Comparison of ENCODE assay signal across 8 mouse cellular contexts in the genomic region with DNA sequence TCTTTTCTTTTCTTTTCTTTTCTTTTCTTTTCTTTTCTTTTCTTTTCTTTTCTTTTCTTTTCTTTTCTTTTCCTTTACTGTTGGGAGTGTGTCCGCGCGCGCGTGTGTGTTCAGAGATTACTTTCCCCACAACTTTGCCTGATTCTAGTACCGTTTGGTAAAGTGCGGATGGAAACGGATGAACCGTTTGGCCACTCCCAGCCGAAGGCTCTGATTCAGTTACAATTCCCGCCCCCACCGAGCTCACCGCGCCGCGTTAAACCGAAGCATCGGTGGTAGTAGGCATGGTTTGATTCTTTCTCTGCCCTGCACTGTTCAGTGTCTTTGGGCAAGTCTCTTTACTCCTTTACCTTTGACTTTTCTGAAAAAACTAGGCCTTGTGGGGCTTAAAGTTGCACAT. TPM values are rescaled to one million over a fixed set of nuclear protein-coding genes. Genes with fewer than 3 reads are reported as not detected.
DNase-seq lines count a peak whose midpoint lies in the region; ATAC-seq and TF ChIP-seq lines count a peak whose summit lies in the region.

No protein-coding gene starts in this region.

- no peak for ATAC-seq in heart, embryonic 13.5 days (ENCODE audit: extremely low read depth, insufficient number of reproducible peaks, low FRiP score, low TSS enrichment)
- ATAC-seq in forebrain, postnatal 0 days: no peak
- no peak for ATAC-seq in liver, embryonic 15.5 days (ENCODE audit: insufficient read depth)

- no peaks in the 10 kb centered on the region for H3K36me3 ChIP-seq in heart, embryonic 13.5 days
- no peaks in the 10 kb centered on the region for H3K36me3 ChIP-seq in forebrain, postnatal 0 days (ENCODE audit: insufficient read depth)
- no peaks in the 10 kb centered on the region for H3K36me3 ChIP-seq in liver, embryonic 15.5 days (replicated peaks)

- H3K4me2 ChIP-seq in heart, embryonic 13.5 days: peak overlapping the region; percentile 95
- H3K4me2 ChIP-seq in forebrain, postnatal 0 days (ENCODE audit: low read depth): peak overlapping the region; percentile 99; the same call in 1 of the 2 replicates
- H3K4me2 ChIP-seq in liver, embryonic 15.5 days: peak overlapping the region; percentile 83

- WGBS in heart, embryonic 13.5 days: 7% methylated on average over 18 of the region's 18 CpGs
- 23% methylated on average over 18 of the region's 18 CpGs for WGBS in forebrain, postnatal 0 days
- 41% methylated on average over 18 of the region's 18 CpGs for WGBS in liver, embryonic 15.5 days (ENCODE audit: insufficient replicate concordance)

- peaks cover 93% of the 10 kb centered on the region for H3K4me1 ChIP-seq in heart, embryonic 13.5 days
- peaks cover 31% of the 10 kb centered on the region for H3K4me1 ChIP-seq in forebrain, postnatal 0 days (ENCODE audit: insufficient read depth)
- peaks cover 59% of the 10 kb centered on the region for H3K4me1 ChIP-seq in liver, embryonic 15.5 days (replicated peaks)

- H3K27me3 ChIP-seq in heart, embryonic 13.5 days (replicated peaks): no peaks in the 10 kb centered on the region
- no peaks in the 10 kb centered on the region for H3K27me3 ChIP-seq in forebrain, postnatal 0 days (ENCODE audit: insufficient read depth, low read length)
- peaks cover 90% of the 10 kb centered on the region for H3K27me3 ChIP-seq in liver, embryonic 15.5 days

- no peak for DNase-seq in heart, postnatal 4 days
- peak; percentile 65 for DNase-seq in ZHBTc4 (ENCODE audit: low read depth, low spot score)
- DNase-seq in forebrain, postnatal 0 days: no peak
- DNase-seq in urinary bladder, postnatal 25 days (ENCODE audit: low spot score): no peak
- DNase-seq in thymus, postnatal 10 days (ENCODE audit: low spot score in 2 of 2): no peak
- DNase-seq in spleen, postnatal 14 days (ENCODE audit: low spot score in 2 of 2): no peak

- no peaks in the 10 kb centered on the region for H3K9me3 ChIP-seq in heart, embryonic 13.5 days
- H3K9me3 ChIP-seq in forebrain, postnatal 0 days (ENCODE audit: low read length): no peaks in the 10 kb centered on the region
- no peaks in the 10 kb centered on the region for H3K9me3 ChIP-seq in liver, embryonic 15.5 days (replicated peaks)

- peak overlapping the region; percentile 73 for H3K4me3 ChIP-seq in heart, embryonic 13.5 days
- H3K4me3 ChIP-seq in forebrain, postnatal 0 days (ENCODE audit: low read depth, low read length): no peak overlapping the region; the same call in 1 of the 2 replicates
- 0 out of 2 replicates have a peak overlapping the region, but pooled peaks have one; percentile 55 for H3K4me3 ChIP-seq in liver, embryonic 15.5 days (replicated peaks)

- TF ChIP-seq CTCF in forebrain, postnatal 0 days (IDR thresholded peaks at IDR 0.05; ENCODE audit: low read depth): no peak

- H3K27ac ChIP-seq in heart, embryonic 13.5 days (replicated peaks): peak overlapping the region; percentile 96
- no peak overlapping the region for H3K27ac ChIP-seq in forebrain, postnatal 0 days (ENCODE audit: low read depth, low read length)
- no peak overlapping the region for H3K27ac ChIP-seq in liver, embryonic 15.5 days (replicated peaks)

- peak overlapping the region; percentile 92 for H3K9ac ChIP-seq in heart, embryonic 13.5 days
- H3K9ac ChIP-seq in forebrain, postnatal 0 days: no peak overlapping the region
- no peak overlapping the region for H3K9ac ChIP-seq in liver, embryonic 15.5 days

RNA-seq across cellular contexts. Expression of a gene that starts 28.8 kb away (rescaled TPM):
- 6.5 and 6.9 TPM in 2 replicates for polyA plus RNA-seq in heart, embryonic 13.5 days (2015; fragmentation: Nextera tagmentation; extraction: Ambion mirVana)
- total RNA-seq in heart, postnatal 4 days (2021): 10 to 100 TPM; 41.1 to 48.7 TPM
- 56.7 and 82.4 TPM in 2 replicates for total RNA-seq in forebrain, postnatal 0 days (2014; rRNA removed)
- polyA plus RNA-seq in forebrain, postnatal 0 days (2015; fragmentation: Nextera tagmentation; extraction: Ambion mirVana): 7.6 and 8.4 TPM in 2 replicates
- polyA plus RNA-seq in liver, embryonic 15.5 days (2015; fragmentation: Nextera tagmentation; extraction: Ambion mirVana): 1.1 and 1.3 TPM in 2 replicates
